Mouse (Mus musculus) thymus, postnatal 10 days (tissue): Measurements from ENCODE around the gene Clasp1.
A peak's percentile ranks its signal among the peaks of the same experiment; 100 is the strongest.

ENCODE experiments used
- DNase-seq, 2 experiments: peaks; one replicate each; pipeline ENCODE4 v3.0.0; 2021; ENCODE audit warnings: low spot score in 2 of 2

Gene Clasp1

GRCm38 (mm10) chr1:118402966-118403365 lies 14.1 kb downstream of the Clasp1 start:
- DNase-seq = no peak

- DNase-seq = no peak
Measured at GRCm38 (mm10) chr1:118403440-118403839, 14.6 kb downstream of the Clasp1 start.

- DNase-seq = no peak
Measured at GRCm38 (mm10) chr1:118407586-118408250, 18.9 kb downstream of the Clasp1 start.

GRCm38 (mm10) chr1:118409249-118409648 lies 20.4 kb downstream of the Clasp1 start:
- no peak for DNase-seq

- no peak for DNase-seq
Measured at GRCm38 (mm10) chr1:118410824-118411223, 22.0 kb downstream of the Clasp1 start.

- DNase-seq = no peak
Measured at GRCm38 (mm10) chr1:118413169-118413568, 24.3 kb downstream of the Clasp1 start.

- DNase-seq = no peak
Measured at GRCm38 (mm10) chr1:118417047-118417730, 28.3 kb downstream of the Clasp1 start.

- DNase-seq = no peak
Measured at GRCm38 (mm10) chr1:118419399-118419798, 30.5 kb downstream of the Clasp1 start.

GRCm38 (mm10) chr1:118421149-118421548 lies 32.3 kb downstream of the Clasp1 start:
- DNase-seq = no peak

- no peak for DNase-seq
Measured at GRCm38 (mm10) chr1:118422812-118423211, 34.0 kb downstream of the Clasp1 start.

GRCm38 (mm10) chr1:118425982-118426381 lies 37.1 kb downstream of the Clasp1 start:
- DNase-seq = no peak

GRCm38 (mm10) chr1:118428354-118429084 lies 39.7 kb downstream of the Clasp1 start:
- DNase-seq = no peak

GRCm38 (mm10) chr1:118431548-118431947 lies 42.7 kb downstream of the Clasp1 start:
- DNase-seq = no peak

- DNase-seq = no peak
Measured at GRCm38 (mm10) chr1:118435001-118435473, 46.2 kb downstream of the Clasp1 start.

- no peak for DNase-seq
Measured at GRCm38 (mm10) chr1:118437856-118438255, 49.0 kb downstream of the Clasp1 start.

- DNase-seq = no peak
Measured at GRCm38 (mm10) chr1:118438332-118438731, 49.5 kb downstream of the Clasp1 start.

GRCm38 (mm10) chr1:118440547-118440946 lies 51.7 kb downstream of the Clasp1 start:
- DNase-seq = no peak

- no peak for DNase-seq
Measured at GRCm38 (mm10) chr1:118444420-118444819, 55.6 kb downstream of the Clasp1 start.

- DNase-seq = no peak
Measured at GRCm38 (mm10) chr1:118444988-118445387, 56.1 kb downstream of the Clasp1 start.

GRCm38 (mm10) chr1:118445441-118445840 lies 56.6 kb downstream of the Clasp1 start:
- DNase-seq = no peak

- DNase-seq = peak; percentile 49 to 53
Measured at GRCm38 (mm10) chr1:118446006-118446405, 57.1 kb downstream of the Clasp1 start.

GRCm38 (mm10) chr1:118447131-118447530 lies 58.3 kb downstream of the Clasp1 start:
- DNase-seq = no peak

- no peak for DNase-seq
Measured at GRCm38 (mm10) chr1:118448214-118448613, 59.4 kb downstream of the Clasp1 start.
